In genomic region chr11:79646467-79647070, GRCm38 (mm10) we compare ENCODE assay signal across 8 mouse cellular contexts. TPM values are rescaled to one million over a fixed set of nuclear protein-coding genes. Genes with fewer than 3 reads are reported as not detected.
DNase-seq lines count a peak whose midpoint lies in the region; ATAC-seq and TF ChIP-seq lines count a peak whose summit lies in the region.

No protein-coding gene starts in this region.

- no peaks in the 10 kb centered on the region for H3K9me3 ChIP-seq in forebrain, embryonic 10.5 days
- H3K9me3 ChIP-seq in kidney, embryonic 16.5 days (ENCODE audit: low read length), result no peaks in the 10 kb centered on the region
- no peaks in the 10 kb centered on the region for H3K9me3 ChIP-seq in neural tube, embryonic 13.5 days

- 10% methylated on average over 12 of the region's 12 CpGs for WGBS in forebrain, embryonic 10.5 days
- 14% methylated on average over 12 of the region's 12 CpGs for WGBS in kidney, embryonic 16.5 days
- 13% methylated on average over 12 of the region's 12 CpGs for WGBS in neural tube, embryonic 13.5 days
- 92% methylated on average over 12 of the region's 12 CpGs for WGBS in thymus, adult 2 months

- H3K27me3 ChIP-seq in forebrain, embryonic 10.5 days (ENCODE audit: poor library complexity, severe bottlenecking), result peaks cover 14% of the 10 kb centered on the region; the same call in 1 of the 2 replicates
- no peaks in the 10 kb centered on the region for H3K27me3 ChIP-seq in kidney, embryonic 16.5 days (ENCODE audit: insufficient read depth, low read length)
- no peaks in the 10 kb centered on the region for H3K27me3 ChIP-seq in neural tube, embryonic 13.5 days
- H3K27me3 ChIP-seq in thymus, adult 2 months (ENCODE audit: control insufficient read depth, insufficient read depth, low read length), result no peaks in the 10 kb centered on the region

- peaks cover 89% of the 10 kb centered on the region for H3K4me1 ChIP-seq in forebrain, embryonic 10.5 days
- H3K4me1 ChIP-seq in kidney, embryonic 16.5 days (ENCODE audit: insufficient read depth, low read length), result peaks cover 59% of the 10 kb centered on the region
- peaks cover 80% of the 10 kb centered on the region for H3K4me1 ChIP-seq in neural tube, embryonic 13.5 days (replicated peaks)
- H3K4me1 ChIP-seq in thymus, adult 2 months (replicated peaks; ENCODE audit: control insufficient read depth, insufficient read depth, low read length), result peaks cover 17% of the 10 kb centered on the region

- no peak overlapping the region for H3K4me2 ChIP-seq in kidney, embryonic 16.5 days (replicated peaks; ENCODE audit: low read depth, low read length)
- H3K4me2 ChIP-seq in neural tube, embryonic 13.5 days, result no peak overlapping the region

- peak overlapping the region; percentile 39; the same call in 1 of the 2 replicates for H3K9ac ChIP-seq in kidney, embryonic 16.5 days (replicated peaks; ENCODE audit: low read length)
- H3K9ac ChIP-seq in neural tube, embryonic 13.5 days, result no peak overlapping the region

- TF ChIP-seq POLR2A in thymus, adult 2 months (IDR thresholded peaks at IDR 0.05; ENCODE audit: control insufficient read depth, extremely low read depth, insufficient read depth, low read length, poor library complexity), result no peak

- no peaks in the 10 kb centered on the region for H3K36me3 ChIP-seq in forebrain, embryonic 10.5 days (replicated peaks)
- no peaks in the 10 kb centered on the region for H3K36me3 ChIP-seq in kidney, embryonic 16.5 days (ENCODE audit: insufficient read depth, low read length)
- no peaks in the 10 kb centered on the region for H3K36me3 ChIP-seq in neural tube, embryonic 13.5 days
- no peaks in the 10 kb centered on the region for H3K36me3 ChIP-seq in thymus, adult 2 months (ENCODE audit: control insufficient read depth, insufficient read depth, low read length)

- H3K27ac ChIP-seq in forebrain, embryonic 10.5 days, result peak overlapping the region; percentile 91
- peak overlapping the region; percentile 71 for H3K27ac ChIP-seq in kidney, embryonic 16.5 days (ENCODE audit: low read length)
- H3K27ac ChIP-seq in neural tube, embryonic 13.5 days (replicated peaks), result peak overlapping the region; percentile 30; the same call in 1 of the 2 replicates
- no peak overlapping the region for H3K27ac ChIP-seq in thymus, adult 2 months (ENCODE audit: control insufficient read depth, insufficient read depth, low read length)

- DNase-seq in frontal cortex, adult 2 months (ENCODE audit: extremely low spot score in 1 of 2, low spot score in 1 of 2), result no peak
- peak; percentile 76 for DNase-seq in forebrain, embryonic 10.5 days (ENCODE audit: extremely low spot score, low spot score)
- DNase-seq in cerebellum, postnatal 4 days (ENCODE audit: low spot score in 2 of 2), result no peak
- DNase-seq in thymus, adult 2 months, result no peak
- no peak for DNase-seq in heart, postnatal 4 days

- peak overlapping the region; percentile 22; the same call in 1 of the 2 replicates for H3K4me3 ChIP-seq in forebrain, embryonic 10.5 days
- H3K4me3 ChIP-seq in kidney, embryonic 16.5 days (ENCODE audit: low read length), result no peak overlapping the region
- H3K4me3 ChIP-seq in neural tube, embryonic 13.5 days, result no peak overlapping the region
- H3K4me3 ChIP-seq in thymus, adult 2 months (ENCODE audit: control insufficient read depth, insufficient read depth, low read length), result no peak overlapping the region

- TF ChIP-seq CTCF in thymus, adult 2 months (IDR thresholded peaks at IDR 0.05; ENCODE audit: borderline replicate concordance, control insufficient read depth, extremely low read depth, insufficient read depth, low read length, poor library complexity), result no peak

- peak; percentile 14; the same call in 1 of the 2 replicates for ATAC-seq in frontal cortex, adult (ENCODE audit: low TSS enrichment)
- peak; percentile 62 for ATAC-seq in kidney, embryonic 16.5 days (ENCODE audit: low FRiP score, low TSS enrichment)
- ATAC-seq in neural tube, embryonic 13.5 days (ENCODE audit: low read depth), result no peak

RNA-seq across cellular contexts. Expression of gene Rab11fip4, which starts 55.6 kb away (rescaled TPM):
- polyA plus RNA-seq in frontal cortex, adult 2 months (2012; rRNA removed), result 128 and 133 TPM in 2 replicates
- polyA plus RNA-seq in forebrain, embryonic 10.5 days (2016; fragmentation: Nextera tagmentation; extraction: Ambion mirVana), result 20.1 and 23.3 TPM in 2 replicates
- 11.0 and 11.4 TPM in 2 replicates for polyA plus RNA-seq in kidney, embryonic 16.5 days (2015; fragmentation: Nextera tagmentation; extraction: Ambion mirVana)
- 24.6 and 25.4 TPM in 2 replicates for polyA plus RNA-seq in neural tube, embryonic 13.5 days (2015; fragmentation: Nextera tagmentation; extraction: Ambion mirVana)
- 36.8 and 40.9 TPM in 2 replicates for polyA plus RNA-seq in thymus, adult 2 months (2012; rRNA removed)
- under 1 TPM; 0.07 to 0.14 TPM for total RNA-seq in heart, postnatal 4 days (2021)
